Mouse (Mus musculus): ENCODE results near the gene Gm4756. TPM values are rescaled to one million over a fixed set of nuclear protein-coding genes. Genes with fewer than 3 reads are reported as not detected.
A peak's percentile ranks its signal among the peaks of the same experiment; 100 is the strongest.
"Not testable (repeated sequence)": the region's sequence is repeated elsewhere in the genome, so short reads cannot be mapped to it uniquely, and the experiment has no call there.

Gm4756 gene
- polyA plus RNA-seq (2012; rRNA removed), result not detected in 2 replicates

DNA sequence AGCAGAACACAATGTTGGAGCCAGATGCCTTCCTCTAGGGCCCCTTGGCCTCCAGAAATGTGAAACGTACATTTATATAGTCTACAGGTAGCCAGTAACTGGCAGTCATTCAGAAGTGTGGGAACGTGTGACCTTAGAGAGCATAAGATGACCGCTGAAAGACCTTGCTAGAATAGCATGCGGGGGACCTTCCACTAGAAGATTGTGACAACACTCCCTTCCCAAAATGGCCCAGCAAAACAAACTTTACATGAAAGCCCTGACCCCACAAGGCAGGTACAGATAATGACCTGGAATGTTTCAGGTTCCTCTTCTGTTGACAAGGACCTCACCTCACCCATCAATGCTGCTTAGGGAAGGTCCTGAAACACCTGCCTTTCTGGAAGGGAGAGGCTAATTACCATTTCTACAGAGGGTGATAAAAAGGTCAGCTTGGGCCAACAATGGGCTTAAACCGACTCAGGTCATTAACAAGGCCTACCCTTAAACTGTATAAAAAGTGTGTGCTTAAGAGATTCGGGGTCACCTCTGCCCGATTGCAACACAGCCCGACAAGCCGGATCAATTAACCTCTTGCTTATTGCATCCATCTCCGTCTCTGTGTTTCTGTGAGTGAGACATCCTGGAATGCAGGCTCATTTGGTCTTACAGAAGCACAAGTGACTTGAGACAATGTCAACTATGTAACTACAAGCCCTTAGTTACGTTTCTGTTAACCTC, at the start of gene Gm4756:
Gene Gm4756, minus strand, starts transcription at position 51 of the 720 bp plus-strand sequence.
- Histone ChIP-seq H3K4me1 (ENCODE audit: control insufficient read depth, insufficient read depth, low read length) (0 out of 2 replicates have a peak, but pooled peaks cover 2% of the 10 kb centered on the region), H3K27ac (ENCODE audit: control insufficient read depth, insufficient read depth, low read depth, low read length) (no peak within 1 kb of the TSS), H3K27me3 (ENCODE audit: control insufficient read depth, insufficient read depth, low read length) (no peaks in the 10 kb centered on the region), H3K36me3 (ENCODE audit: control insufficient read depth, insufficient read depth, low read length) (no peaks in the 10 kb centered on the region), H3K4me3 (ENCODE audit: control insufficient read depth, low read depth, low read length) (no peak within 1 kb of the TSS; the same call in 1 of the 2 replicates)
- TF ChIP-seq CTCF (IDR thresholded peaks at IDR 0.05; ENCODE audit: control insufficient read depth, insufficient read depth, insufficient replicate concordance, low read depth, low read length) (no peak), POLR2A (IDR thresholded peaks at IDR 0.05; ENCODE audit: control insufficient read depth, low read depth, low read length) (no peak)

DNA sequence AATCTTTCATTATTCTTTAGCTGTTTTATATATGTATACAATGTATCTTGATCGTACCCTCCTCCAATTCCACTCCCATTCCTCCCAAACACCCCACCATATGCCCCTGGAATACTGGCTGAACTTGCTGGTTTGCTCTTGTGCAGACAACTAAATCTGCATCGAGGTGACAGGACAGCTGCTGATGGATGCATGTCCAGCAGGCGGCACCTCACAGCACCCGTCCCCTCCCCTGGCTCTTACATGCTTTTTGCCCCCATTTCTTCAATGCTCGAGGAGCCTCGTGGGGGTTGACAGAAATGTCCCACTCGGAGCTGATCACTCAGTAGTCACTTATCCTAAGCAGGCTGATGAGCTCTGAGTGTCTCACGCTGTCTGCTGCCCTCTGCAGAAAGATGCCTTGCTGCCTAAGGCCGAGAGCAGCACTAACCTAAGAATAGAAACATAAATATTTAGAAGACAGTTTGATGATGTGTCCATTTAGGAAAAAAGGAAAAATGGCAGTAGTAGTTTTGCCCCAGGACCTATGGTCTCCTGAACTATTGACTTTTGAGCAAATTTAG, 45.5 kb upstream of the Gm4756 start:
- TF ChIP-seq POLR2A (IDR thresholded peaks at IDR 0.05; ENCODE audit: control insufficient read depth, low read depth, low read length), result no peak
- TF ChIP-seq CTCF (IDR thresholded peaks at IDR 0.05; ENCODE audit: control insufficient read depth, insufficient read depth, insufficient replicate concordance, low read depth, low read length), result 0 out of 2 replicates have a peak, but pooled peaks have one; percentile 12
- no peak overlapping the region for H3K4me3 ChIP-seq (ENCODE audit: control insufficient read depth, low read depth, low read length)

DNA sequence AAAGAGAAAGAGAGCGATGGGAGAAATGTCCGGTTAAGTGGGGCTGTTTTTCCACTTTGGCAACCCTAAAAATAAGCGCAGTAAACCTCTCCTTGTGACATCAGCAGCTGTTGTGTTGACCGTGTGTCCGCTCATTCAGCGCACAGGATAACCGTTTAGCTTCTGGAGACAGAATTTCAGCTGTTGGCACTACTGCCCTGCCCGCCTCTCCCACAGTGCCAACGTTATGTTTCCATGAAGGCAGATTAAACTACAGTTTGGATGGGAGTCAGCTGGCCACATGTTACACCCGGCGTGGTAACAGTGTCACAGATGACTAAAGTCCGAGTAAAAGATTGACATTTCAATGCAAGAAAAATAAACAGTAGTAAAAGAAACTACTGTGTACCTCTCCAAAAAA, 45.0 kb upstream of the Gm4756 start:
- H3K27ac ChIP-seq (ENCODE audit: control insufficient read depth, insufficient read depth, low read depth, low read length), result no peak overlapping the region
- H3K4me1 ChIP-seq (ENCODE audit: control insufficient read depth, insufficient read depth, low read length), result peaks cover 2% of the 10 kb centered on the region; the same call in 1 of the 2 replicates
- TF ChIP-seq CTCF (IDR thresholded peaks at IDR 0.05; ENCODE audit: control insufficient read depth, insufficient read depth, insufficient replicate concordance, low read depth, low read length), result no peak
- TF ChIP-seq POLR2A (IDR thresholded peaks at IDR 0.05; ENCODE audit: control insufficient read depth, low read depth, low read length), result no peak
- H3K36me3 ChIP-seq (ENCODE audit: control insufficient read depth, insufficient read depth, low read length), result no peaks in the 10 kb centered on the region
- no peak overlapping the region for H3K4me3 ChIP-seq (ENCODE audit: control insufficient read depth, low read depth, low read length)
- no peaks in the 10 kb centered on the region for H3K27me3 ChIP-seq (ENCODE audit: control insufficient read depth, insufficient read depth, low read length)

More for the DNA sequence above, 45.5 kb upstream of the Gm4756 start:
- no peak overlapping the region for H3K27ac ChIP-seq (ENCODE audit: control insufficient read depth, insufficient read depth, low read depth, low read length)
- no peaks in the 10 kb centered on the region for H3K36me3 ChIP-seq (ENCODE audit: control insufficient read depth, insufficient read depth, low read length)
- no peaks in the 10 kb centered on the region for H3K27me3 ChIP-seq (ENCODE audit: control insufficient read depth, insufficient read depth, low read length)
- peaks cover 2% of the 10 kb centered on the region; the same call in 1 of the 2 replicates for H3K4me1 ChIP-seq (ENCODE audit: control insufficient read depth, insufficient read depth, low read length)

GRCm38 (mm10) chr12:72693895-72694294, 44.4 kb upstream of the Gm4756 start:
- Histone ChIP-seq H3K4me1 (ENCODE audit: control insufficient read depth, insufficient read depth, low read length) (peaks cover 2% of the 10 kb centered on the region; the same call in 1 of the 2 replicates), H3K27me3 (ENCODE audit: control insufficient read depth, insufficient read depth, low read length) (no peaks in the 10 kb centered on the region), H3K27ac (ENCODE audit: control insufficient read depth, insufficient read depth, low read depth, low read length) (no peak overlapping the region), H3K4me3 (ENCODE audit: control insufficient read depth, low read depth, low read length) (no peak overlapping the region), H3K36me3 (ENCODE audit: control insufficient read depth, insufficient read depth, low read length) (no peaks in the 10 kb centered on the region)
- TF ChIP-seq CTCF (IDR thresholded peaks at IDR 0.05; ENCODE audit: control insufficient read depth, insufficient read depth, insufficient replicate concordance, low read depth, low read length) (no peak), POLR2A (IDR thresholded peaks at IDR 0.05; ENCODE audit: control insufficient read depth, low read depth, low read length) (no peak)

GRCm38 (mm10) chr12:72688281-72688680, 38.8 kb upstream of the Gm4756 start:
- H3K4me3 ChIP-seq (ENCODE audit: control insufficient read depth, low read depth, low read length); H3K27ac ChIP-seq (ENCODE audit: control insufficient read depth, insufficient read depth, low read depth, low read length); H3K36me3 ChIP-seq (ENCODE audit: control insufficient read depth, insufficient read depth, low read length); H3K4me1 ChIP-seq (ENCODE audit: control insufficient read depth, insufficient read depth, low read length); H3K27me3 ChIP-seq (ENCODE audit: control insufficient read depth, insufficient read depth, low read length): not testable (repeated sequence)

DNA sequence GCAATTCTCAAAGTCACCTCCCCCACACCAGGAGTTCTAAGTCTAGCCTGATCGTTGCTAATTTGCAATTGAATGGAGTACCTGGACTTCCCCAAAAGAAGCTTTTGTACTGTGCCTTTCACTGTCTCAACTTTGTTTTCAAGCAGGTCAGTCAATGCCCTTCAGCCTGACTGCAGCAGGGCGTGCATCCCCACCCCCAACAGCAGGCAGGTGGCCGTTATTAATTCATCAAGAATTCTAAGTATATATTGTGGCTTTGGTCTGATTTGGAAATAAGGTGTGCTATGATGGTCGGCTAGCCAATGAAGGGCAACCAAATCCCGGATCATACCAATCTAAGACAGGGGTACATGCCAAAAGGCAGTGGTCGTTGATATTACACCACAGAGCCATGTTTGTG, 38.3 kb upstream of the Gm4756 start:
- H3K4me1 ChIP-seq (ENCODE audit: control insufficient read depth, insufficient read depth, low read length); H3K4me3 ChIP-seq (ENCODE audit: control insufficient read depth, low read depth, low read length); H3K27ac ChIP-seq (ENCODE audit: control insufficient read depth, insufficient read depth, low read depth, low read length); H3K27me3 ChIP-seq (ENCODE audit: control insufficient read depth, insufficient read depth, low read length); H3K36me3 ChIP-seq (ENCODE audit: control insufficient read depth, insufficient read depth, low read length): not testable (repeated sequence)

GRCm38 (mm10) chr12:72686566-72686965, 37.1 kb upstream of the Gm4756 start:
- not testable (repeated sequence) for H3K4me3 ChIP-seq (ENCODE audit: control insufficient read depth, low read depth, low read length); H3K36me3 ChIP-seq (ENCODE audit: control insufficient read depth, insufficient read depth, low read length); H3K27me3 ChIP-seq (ENCODE audit: control insufficient read depth, insufficient read depth, low read length); H3K4me1 ChIP-seq (ENCODE audit: control insufficient read depth, insufficient read depth, low read length); H3K27ac ChIP-seq (ENCODE audit: control insufficient read depth, insufficient read depth, low read depth, low read length)

DNA sequence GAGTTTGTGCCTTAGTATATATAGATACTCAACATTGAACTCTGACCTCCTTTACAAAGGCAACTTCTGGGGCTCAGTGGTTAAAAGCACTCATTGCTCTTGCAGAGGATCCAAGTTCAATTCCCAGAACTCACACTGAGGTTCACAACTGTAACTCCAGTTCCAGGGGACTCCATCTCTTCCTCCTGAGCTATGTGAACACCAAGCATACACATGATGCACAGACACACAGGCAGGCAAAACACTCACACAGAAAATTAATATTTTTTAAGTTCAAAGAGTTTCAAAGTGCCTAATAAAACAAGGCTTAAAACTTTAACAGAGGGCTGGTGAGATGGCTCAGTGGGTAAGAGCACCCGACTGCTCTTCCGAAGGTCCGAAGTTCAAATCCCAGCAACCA, 34.2 kb upstream of the Gm4756 start:
- Histone ChIP-seq H3K27me3 (ENCODE audit: control insufficient read depth, insufficient read depth, low read length) (no peaks in the 10 kb centered on the region), H3K4me1 (ENCODE audit: control insufficient read depth, insufficient read depth, low read length) (no peaks in the 10 kb centered on the region), H3K27ac (ENCODE audit: control insufficient read depth, insufficient read depth, low read depth, low read length) (no peak overlapping the region), H3K36me3 (ENCODE audit: control insufficient read depth, insufficient read depth, low read length) (no peaks in the 10 kb centered on the region), H3K4me3 (ENCODE audit: control insufficient read depth, low read depth, low read length) (no peak overlapping the region)
- TF ChIP-seq CTCF (IDR thresholded peaks at IDR 0.05; ENCODE audit: control insufficient read depth, insufficient read depth, insufficient replicate concordance, low read depth, low read length) (no peak), POLR2A (IDR thresholded peaks at IDR 0.05; ENCODE audit: control insufficient read depth, low read depth, low read length) (no peak)

All from testis, adult 2 months (tissue).